Mouse (Mus musculus): ENCODE measurements at regions not wholly inside any gene's neighbourhood (a gene's known extent, or its start where the extent isn't known, plus 50 kb on each side); places are given as distances from the start of the nearest gene placed in this dataset.

- no peak overlapping the region for H3K4me3 ChIP-seq
- no peaks in the 10 kb centered on the region for H3K27me3 ChIP-seq (ENCODE audit: low read depth, poor library complexity, severe bottlenecking)
- no peaks in the 10 kb centered on the region for H3K9me3 ChIP-seq (replicated peaks)
- no peaks in the 10 kb centered on the region for H3K36me3 ChIP-seq
- 90% methylated on average over 3 of the region's 3 CpGs for WGBS
- no peaks in the 10 kb centered on the region for H3K4me1 ChIP-seq
- no peak overlapping the region for H3K27ac ChIP-seq (replicated peaks)
- DNase-seq (ENCODE audit: low spot score): no peak
These were observed 78.6 kb upstream of the Lrpprc start for GRCm38 (mm10) chr17:84869074-84869722.

GRCm38 (mm10) chr17:84873554-84873953, 83.0 kb upstream of the Lrpprc start:
- WGBS: 81% methylated on average over 7 of the region's 7 CpGs
- Histone ChIP-seq H3K27me3 (ENCODE audit: low read depth, poor library complexity, severe bottlenecking) (no peaks in the 10 kb centered on the region), H3K4me3 (no peak overlapping the region), H3K36me3 (no peaks in the 10 kb centered on the region), H3K4me1 (peaks cover 6% of the 10 kb centered on the region; the same call in 1 of the 2 replicates), H3K27ac (replicated peaks) (no peak overlapping the region), H3K9me3 (replicated peaks) (no peaks in the 10 kb centered on the region)
- DNase-seq (ENCODE audit: low spot score): no peak

- WGBS: 76% methylated on average over 6 of the region's 6 CpGs
- no peaks in the 10 kb centered on the region for H3K9me3 ChIP-seq (replicated peaks)
- no peaks in the 10 kb centered on the region for H3K36me3 ChIP-seq
- peaks cover 6% of the 10 kb centered on the region; the same call in 1 of the 2 replicates for H3K4me1 ChIP-seq
- no peaks in the 10 kb centered on the region for H3K27me3 ChIP-seq (ENCODE audit: low read depth, poor library complexity, severe bottlenecking)
- H3K4me3 ChIP-seq: no peak overlapping the region
- no peak for DNase-seq (ENCODE audit: low spot score)
- no peak overlapping the region for H3K27ac ChIP-seq (replicated peaks)
These were observed 82.0 kb upstream of the Ppm1b start for GRCm38 (mm10) chr17:84874494-84874893.

- Histone ChIP-seq H3K36me3 (no peaks in the 10 kb centered on the region), H3K4me3 (no peak overlapping the region), H3K9me3 (replicated peaks) (no peaks in the 10 kb centered on the region), H3K4me1 (peaks cover 6% of the 10 kb centered on the region; the same call in 1 of the 2 replicates), H3K27ac (replicated peaks) (no peak overlapping the region), H3K27me3 (ENCODE audit: low read depth, poor library complexity, severe bottlenecking) (no peaks in the 10 kb centered on the region)
- WGBS: 90% methylated on average over 6 of the region's 6 CpGs
- DNase-seq (ENCODE audit: low spot score): no peak
These were observed 81.5 kb upstream of the Ppm1b start for GRCm38 (mm10) chr17:84875031-84875430.

GRCm38 (mm10) chr17:84876037-84876436, 80.5 kb upstream of the Ppm1b start:
- Histone ChIP-seq H3K4me3 (no peak overlapping the region), H3K4me1 (peaks cover 6% of the 10 kb centered on the region; the same call in 1 of the 2 replicates), H3K36me3 (no peaks in the 10 kb centered on the region), H3K9me3 (replicated peaks) (no peaks in the 10 kb centered on the region), H3K27me3 (ENCODE audit: low read depth, poor library complexity, severe bottlenecking) (no peaks in the 10 kb centered on the region), H3K27ac (replicated peaks) (no peak overlapping the region)
- no peak for DNase-seq (ENCODE audit: low spot score)
- WGBS: 84% methylated on average over 4 of the region's 4 CpGs

GRCm38 (mm10) chr17:84877176-84877863, 79.2 kb upstream of the Ppm1b start:
- DNase-seq (ENCODE audit: low spot score): no peak
- H3K36me3 ChIP-seq: no peaks in the 10 kb centered on the region
- 87% methylated on average over 14 of the region's 14 CpGs for WGBS
- H3K4me1 ChIP-seq: peaks cover 6% of the 10 kb centered on the region; the same call in 1 of the 2 replicates
- no peaks in the 10 kb centered on the region for H3K9me3 ChIP-seq (replicated peaks)
- H3K27me3 ChIP-seq (ENCODE audit: low read depth, poor library complexity, severe bottlenecking): no peaks in the 10 kb centered on the region
- H3K27ac ChIP-seq (replicated peaks): no peak overlapping the region
- no peak overlapping the region for H3K4me3 ChIP-seq

GRCm38 (mm10) chr17:84877864-84878224, 78.7 kb upstream of the Ppm1b start:
- Histone ChIP-seq H3K36me3 (no peaks in the 10 kb centered on the region), H3K27ac (replicated peaks) (peak overlapping the region; percentile 67; the same call in 1 of the 2 replicates), H3K27me3 (ENCODE audit: low read depth, poor library complexity, severe bottlenecking) (no peaks in the 10 kb centered on the region), H3K4me1 (peaks cover 6% of the 10 kb centered on the region; the same call in 1 of the 2 replicates), H3K9me3 (replicated peaks) (no peaks in the 10 kb centered on the region), H3K4me3 (peak overlapping the region; percentile 32)
- peak; percentile 66 for DNase-seq (ENCODE audit: low spot score)
- 23% methylated on average over 10 of the region's 10 CpGs for WGBS

- 85% methylated on average over 5 of the region's 5 CpGs for WGBS
- H3K36me3 ChIP-seq: no peaks in the 10 kb centered on the region
- no peak overlapping the region for H3K4me3 ChIP-seq
- peak overlapping the region; percentile 67; the same call in 1 of the 2 replicates for H3K27ac ChIP-seq (replicated peaks)
- H3K4me1 ChIP-seq: peaks cover 6% of the 10 kb centered on the region; the same call in 1 of the 2 replicates
- H3K27me3 ChIP-seq (ENCODE audit: low read depth, poor library complexity, severe bottlenecking): no peaks in the 10 kb centered on the region
- DNase-seq (ENCODE audit: low spot score): no peak
- H3K9me3 ChIP-seq (replicated peaks): no peaks in the 10 kb centered on the region
These were observed 78.2 kb upstream of the Ppm1b start for GRCm38 (mm10) chr17:84878316-84878715.

- DNase-seq (ENCODE audit: low spot score): no peak
- H3K4me3 ChIP-seq: no peak overlapping the region
- 88% methylated on average over 10 of the region's 10 CpGs for WGBS
- H3K4me1 ChIP-seq: peaks cover 6% of the 10 kb centered on the region; the same call in 1 of the 2 replicates
- no peaks in the 10 kb centered on the region for H3K9me3 ChIP-seq (replicated peaks)
- H3K36me3 ChIP-seq: no peaks in the 10 kb centered on the region
- no peak overlapping the region for H3K27ac ChIP-seq (replicated peaks)
- H3K27me3 ChIP-seq (ENCODE audit: low read depth, poor library complexity, severe bottlenecking): no peaks in the 10 kb centered on the region
These were observed 77.4 kb upstream of the Ppm1b start for GRCm38 (mm10) chr17:84879146-84879545.

- peaks cover 6% of the 10 kb centered on the region; the same call in 1 of the 2 replicates for H3K4me1 ChIP-seq
- no peaks in the 10 kb centered on the region for H3K36me3 ChIP-seq
- no peaks in the 10 kb centered on the region for H3K27me3 ChIP-seq (ENCODE audit: low read depth, poor library complexity, severe bottlenecking)
- H3K27ac ChIP-seq (replicated peaks): no peak overlapping the region
- no peak for DNase-seq (ENCODE audit: low spot score)
- H3K9me3 ChIP-seq (replicated peaks): no peaks in the 10 kb centered on the region
- H3K4me3 ChIP-seq: no peak overlapping the region
- 86% methylated on average over 2 of the region's 2 CpGs for WGBS
These were observed 75.6 kb upstream of the Ppm1b start for GRCm38 (mm10) chr17:84880946-84881345.

GRCm38 (mm10) chr17:84888525-84888924, 68.0 kb upstream of the Ppm1b start:
- H3K27me3 ChIP-seq (ENCODE audit: low read depth, poor library complexity, severe bottlenecking): no peaks in the 10 kb centered on the region
- no peaks in the 10 kb centered on the region for H3K9me3 ChIP-seq (replicated peaks)
- no peak for DNase-seq (ENCODE audit: low spot score)
- WGBS: 92% methylated on average over 5 of the region's 5 CpGs
- no peaks in the 10 kb centered on the region for H3K36me3 ChIP-seq
- no peaks in the 10 kb centered on the region for H3K4me1 ChIP-seq
- no peak overlapping the region for H3K4me3 ChIP-seq
- H3K27ac ChIP-seq (replicated peaks): no peak overlapping the region

GRCm38 (mm10) chr17:84890871-84891599, 65.5 kb upstream of the Ppm1b start:
- Histone ChIP-seq H3K4me1 (no peaks in the 10 kb centered on the region), H3K4me3 (no peak overlapping the region), H3K27ac (replicated peaks) (no peak overlapping the region), H3K27me3 (ENCODE audit: low read depth, poor library complexity, severe bottlenecking) (no peaks in the 10 kb centered on the region), H3K9me3 (replicated peaks) (no peaks in the 10 kb centered on the region), H3K36me3 (no peaks in the 10 kb centered on the region)
- DNase-seq (ENCODE audit: low spot score): no peak
- WGBS: 79% methylated on average over 12 of the region's 12 CpGs
